Mouse (Mus musculus) embryo, embryonic 10.5 days (tissue): ENCODE data around the gene Zcchc4.
"Not testable (repeated sequence)": the region's sequence is repeated elsewhere in the genome, so short reads cannot be mapped to it uniquely, and the experiment has no call there.

Source experiments
- DNase-seq: peaks from one replicate; pipeline ENCODE4 v3.0.0-alpha.2; 2015; ENCODE audit warnings: low spot score

Gene Zcchc4

GRCm38 (mm10) chr5:52775237-52775636 lies at the start of gene Zcchc4:
Gene Zcchc4 (plus strand): TSS chr5:52775409.
- no peak for DNase-seq

DNA sequence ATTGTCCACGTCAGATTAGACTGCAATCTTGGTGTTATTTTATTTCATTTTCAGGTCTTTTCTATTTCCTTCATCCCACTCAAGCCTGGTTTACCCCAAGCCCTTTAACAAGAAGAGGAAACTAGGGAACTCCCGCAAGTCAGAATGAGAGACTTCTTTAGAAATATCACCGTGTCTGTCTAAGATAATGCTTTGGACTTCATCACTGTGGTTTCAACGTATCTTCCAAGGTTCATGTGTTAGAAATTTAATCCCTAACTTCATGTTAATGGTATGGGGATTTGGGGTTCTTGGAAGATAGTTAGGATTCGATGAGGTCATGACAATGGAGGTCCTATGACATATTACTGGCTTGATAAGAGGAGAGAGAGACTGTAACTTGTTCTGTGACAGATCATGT lies 47.5 kb upstream of the Zcchc4 start:
- no peak for DNase-seq

GRCm38 (mm10) chr5:52732811-52733210 lies 42.4 kb upstream of the Zcchc4 start:
- no peak for DNase-seq

DNA sequence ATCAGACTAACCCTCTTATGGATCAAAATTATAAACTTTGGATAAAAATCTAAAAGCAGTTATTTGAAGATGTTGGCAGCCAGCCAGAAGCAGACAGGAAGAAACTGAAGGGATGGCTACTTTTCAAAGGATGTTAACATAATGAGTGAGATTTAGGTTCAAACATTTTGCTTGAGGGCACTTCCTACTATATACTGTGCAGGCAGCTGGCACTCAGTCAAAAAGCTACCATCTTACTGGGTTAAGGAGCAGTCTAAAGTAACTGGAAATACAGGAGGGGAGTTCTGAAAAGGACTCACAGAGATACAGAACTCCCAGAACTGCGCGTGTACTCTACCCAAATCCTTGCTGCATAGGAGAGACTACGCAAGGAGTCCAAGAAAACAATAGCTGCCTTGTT lies 39.2 kb upstream of the Zcchc4 start:
- DNase-seq: no peak

- peak; percentile 83 for DNase-seq
Measured at GRCm38 (mm10) chr5:52741391-52742111, 33.7 kb upstream of the Zcchc4 start, which contains the start of gene Pi4k2b. Gene Pi4k2b (plus strand): TSS chr5:52741574.

DNA sequence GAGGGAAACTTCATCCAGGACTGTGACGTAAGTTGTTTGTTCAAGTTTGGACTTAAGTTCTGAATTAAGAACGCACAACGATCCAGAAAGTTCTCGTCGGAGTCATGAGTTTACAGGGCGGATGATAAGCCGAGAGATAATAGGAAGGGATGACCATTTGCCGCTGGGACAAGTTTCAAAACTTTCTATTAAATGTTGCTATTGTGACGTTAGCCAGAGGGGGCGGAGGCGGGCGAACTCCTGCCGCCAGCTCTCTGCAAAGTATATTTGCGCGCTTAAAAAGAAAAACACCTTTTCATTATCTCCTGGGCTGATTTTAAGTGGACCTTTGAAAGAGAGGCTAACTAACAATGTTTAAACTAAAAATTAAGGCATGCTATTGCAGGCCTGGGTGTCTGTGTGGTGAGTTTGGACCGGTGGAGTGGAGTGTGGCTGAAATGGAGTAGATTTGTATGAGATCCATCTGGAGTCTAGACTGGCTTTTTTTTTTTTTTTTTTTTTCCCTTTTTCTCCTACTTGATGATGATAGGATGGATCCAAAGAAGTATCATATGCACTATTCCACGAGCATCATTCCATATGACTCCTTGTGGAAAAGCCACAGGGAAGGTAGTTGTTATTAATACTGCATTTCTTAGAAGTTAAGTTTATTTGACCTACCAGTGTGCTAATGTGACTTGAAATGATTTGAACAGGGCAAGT lies 32.9 kb upstream of the Zcchc4 start:
- peak; percentile 76 for DNase-seq

- DNase-seq: no peak
Measured at GRCm38 (mm10) chr5:52743231-52743630, 32.0 kb upstream of the Zcchc4 start.

DNA sequence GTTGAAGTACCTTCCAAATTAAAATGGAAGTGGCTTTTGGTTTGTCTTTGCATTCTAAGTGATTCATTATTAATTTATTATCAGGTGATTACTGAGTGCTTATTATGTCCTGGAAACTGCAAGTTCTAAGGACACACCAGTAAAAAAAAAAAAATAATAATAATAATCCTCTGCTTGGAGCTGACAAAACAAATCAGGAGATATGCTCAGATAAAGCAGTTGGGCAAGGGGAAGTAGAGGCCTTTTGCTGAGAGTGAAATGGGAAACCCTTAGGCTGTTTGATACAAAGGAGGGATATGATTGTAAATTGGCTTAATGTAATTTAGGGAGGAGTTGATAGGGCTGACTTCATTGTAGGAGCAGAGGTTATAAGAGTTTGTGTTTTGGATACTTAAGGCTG lies 28.3 kb upstream of the Zcchc4 start:
- no peak for DNase-seq

- DNase-seq: no peak
Measured at GRCm38 (mm10) chr5:52748732-52749131, 26.5 kb upstream of the Zcchc4 start.

GRCm38 (mm10) chr5:52753146-52753545 lies 22.1 kb upstream of the Zcchc4 start:
- no peak for DNase-seq

DNA sequence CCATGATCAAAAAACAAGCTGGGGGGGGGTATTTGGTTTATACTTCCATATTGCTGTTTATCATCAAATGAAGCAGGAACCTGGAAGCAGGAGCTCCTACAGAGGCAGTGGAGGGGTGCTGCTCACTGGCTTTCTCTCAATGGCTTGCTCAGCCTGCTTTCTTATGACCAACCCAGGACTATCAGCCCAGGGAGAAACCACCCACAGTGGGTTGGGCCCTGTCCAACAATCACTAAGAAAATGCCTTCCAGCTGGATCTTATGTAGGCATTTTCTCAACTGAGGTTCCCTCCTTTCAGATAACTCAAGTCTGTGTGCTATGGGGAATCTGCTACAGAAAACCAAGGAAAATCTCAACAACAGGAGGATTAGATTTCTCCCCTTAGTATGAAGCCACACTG lies 21.0 kb upstream of the Zcchc4 start:
- DNase-seq: no peak

GRCm38 (mm10) chr5:52755337-52755736 lies 19.9 kb upstream of the Zcchc4 start:
- no peak for DNase-seq

DNA sequence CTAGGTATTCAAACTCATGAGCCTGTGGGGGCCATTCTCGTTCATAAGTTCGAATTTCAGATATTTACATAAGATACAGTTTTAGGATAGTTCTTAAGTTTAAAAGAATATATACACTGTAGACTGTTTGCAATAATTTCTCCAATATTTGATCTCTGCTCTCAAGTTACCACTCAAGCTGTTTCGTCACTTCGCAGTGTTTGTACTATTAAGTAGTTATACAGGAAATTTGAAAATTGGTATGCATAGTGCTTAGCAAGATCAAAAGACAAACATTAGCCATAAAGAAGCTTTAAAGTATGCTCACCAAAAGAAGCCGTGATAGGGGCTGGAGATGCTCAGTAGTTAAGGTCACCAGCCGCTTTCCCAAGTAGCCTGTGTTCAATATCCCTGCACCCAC lies 19.2 kb upstream of the Zcchc4 start:
- DNase-seq: no peak

- no peak for DNase-seq
Measured at GRCm38 (mm10) chr5:52762586-52762985, 12.6 kb upstream of the Zcchc4 start.

GRCm38 (mm10) chr5:52774267-52774666 lies 942 bp upstream of the Zcchc4 start:
- no peak for DNase-seq

DNA sequence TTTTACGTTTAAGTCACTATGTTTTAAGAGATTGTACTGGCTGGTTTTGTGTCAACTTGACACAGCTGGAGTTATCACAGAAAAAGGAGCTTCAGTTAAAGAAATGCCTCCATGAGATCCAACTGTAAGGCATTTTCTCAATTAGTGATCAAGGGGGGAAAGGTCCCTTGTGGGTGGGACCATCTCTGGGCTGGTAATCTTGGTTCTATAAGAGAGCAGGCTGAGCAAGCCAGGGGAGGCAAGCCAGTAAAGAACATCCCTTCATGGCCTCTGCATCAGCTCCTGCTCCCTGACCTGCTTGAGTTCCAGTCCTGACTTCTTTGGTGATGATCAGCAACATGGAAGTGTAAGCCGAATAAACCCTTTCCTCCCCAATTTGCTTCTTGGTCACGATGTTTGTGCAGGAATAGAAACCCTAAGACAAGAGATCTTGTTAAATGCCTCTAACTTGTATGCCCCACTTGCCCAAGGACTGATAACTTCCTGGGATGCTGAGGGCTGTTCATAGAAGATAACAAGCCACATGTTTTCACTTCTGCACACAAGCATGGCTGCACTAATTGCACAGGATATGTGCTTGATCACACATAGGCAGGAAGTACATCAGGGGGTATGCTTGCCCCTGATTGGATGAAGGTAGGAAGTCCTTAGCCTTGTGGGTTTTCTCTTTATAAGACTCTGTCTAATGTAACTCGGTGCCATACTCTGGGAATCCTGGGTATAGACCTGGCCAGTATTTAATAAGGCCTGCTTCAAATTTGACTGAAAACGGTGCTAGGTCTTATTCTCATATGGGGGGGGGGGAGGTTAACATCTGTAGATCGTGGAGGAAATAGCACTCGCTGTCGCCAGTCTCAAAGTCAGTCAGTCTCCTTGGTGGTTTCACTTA lies 1.5 kb downstream of the Zcchc4 start:
- DNase-seq: not testable (repeated sequence)

DNA sequence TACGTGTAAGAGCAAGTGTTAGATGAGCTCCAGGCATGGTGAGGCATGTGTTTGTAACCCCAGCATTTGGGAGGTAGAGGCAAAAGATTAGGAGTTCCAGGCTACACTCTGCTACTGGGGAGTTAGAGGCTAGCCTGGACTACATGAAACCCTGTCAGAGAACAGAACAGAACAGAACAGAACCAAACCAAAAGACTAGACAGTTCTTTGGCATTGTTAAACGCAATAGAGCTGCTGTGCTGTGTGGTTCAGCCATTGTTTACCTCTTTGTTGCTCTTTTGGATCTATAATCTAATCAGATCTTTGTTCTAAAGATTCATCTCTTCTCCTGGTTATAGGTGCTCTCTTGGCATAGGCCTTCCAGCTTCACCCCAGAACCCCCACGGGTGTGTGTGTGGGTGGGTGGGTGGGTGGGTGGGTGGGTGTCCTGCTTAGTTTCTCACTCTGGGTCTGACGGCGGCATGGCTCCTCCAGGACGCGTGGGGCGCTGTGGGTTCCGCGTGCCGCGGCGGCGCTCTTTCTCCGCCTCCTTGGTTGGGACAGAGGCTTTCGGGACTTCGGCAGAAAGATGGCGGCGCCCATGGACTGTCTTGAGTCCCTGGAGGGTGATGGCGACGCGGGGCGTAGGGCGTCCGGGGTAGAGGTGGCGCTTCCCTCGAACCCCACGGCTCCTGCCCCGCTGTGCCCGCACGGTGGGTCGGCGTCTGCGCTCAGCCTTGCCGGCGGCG lies 7.5 kb downstream of the Zcchc4 start:
- DNase-seq: peak; percentile 91

DNA sequence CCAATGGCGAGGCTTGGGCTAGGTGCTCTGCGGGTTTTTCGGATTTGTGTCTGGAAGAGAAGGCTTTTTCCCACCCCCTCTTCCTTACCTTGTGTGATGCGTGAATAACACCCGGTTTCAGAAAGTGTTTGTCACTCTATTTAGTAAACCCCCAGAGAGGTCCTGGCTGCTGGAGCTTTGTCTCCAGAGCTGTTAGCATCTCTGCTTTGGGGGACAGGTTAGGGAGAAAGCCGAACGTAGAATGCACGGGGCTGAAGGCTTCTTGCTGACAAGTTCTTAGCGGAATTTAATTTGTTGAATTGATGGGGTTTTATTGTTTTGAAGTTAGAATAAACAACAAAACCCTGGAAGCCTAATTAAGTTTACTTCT lies 8.0 kb downstream of the Zcchc4 start:
- peak; percentile 65 for DNase-seq

DNA sequence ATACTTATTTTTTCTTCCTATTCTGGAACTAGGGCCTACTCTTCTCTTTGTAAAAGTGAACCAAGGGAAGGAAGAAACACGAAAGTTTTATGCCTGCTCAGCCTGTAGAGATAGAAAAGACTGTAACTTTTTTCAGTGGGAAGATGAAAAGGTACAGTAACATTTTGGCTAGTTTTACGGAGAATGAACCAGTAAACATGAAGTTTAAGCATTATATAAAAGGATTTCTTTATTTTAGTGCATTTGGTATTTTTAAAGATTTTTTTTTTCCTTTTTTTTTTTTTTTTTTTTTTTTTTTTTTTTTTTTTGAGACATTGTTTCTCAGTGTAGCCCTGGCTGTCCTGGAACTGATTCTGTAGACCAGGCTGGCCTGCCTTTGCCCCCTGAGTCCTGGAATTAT lies 8.7 kb downstream of the Zcchc4 start:
- peak; percentile 5 for DNase-seq

- no peak for DNase-seq
Measured at GRCm38 (mm10) chr5:52786556-52787322, 11.5 kb downstream of the Zcchc4 start.

GRCm38 (mm10) chr5:52793230-52793629 lies 18.0 kb downstream of the Zcchc4 start:
- no peak for DNase-seq
